Mouse (Mus musculus) adrenal gland, postnatal 10 days (tissue): ENCODE results near the gene Crybg3. TPM values are rescaled to one million over a fixed set of nuclear protein-coding genes. Genes with fewer than 3 reads are reported as not detected.
A peak's percentile ranks its signal among the peaks of the same experiment; 100 is the strongest.
"Not testable (repeated sequence)": the region's sequence is repeated elsewhere in the genome, so short reads cannot be mapped to it uniquely, and the experiment has no call there.

Experiments
- DNase-seq: peaks from one replicate; pipeline ENCODE4 v3.0.0; 2021; ENCODE audit warnings: mixed read lengths
- total RNA-seq, 2 experiments: library from RNA; stranded (reverse); gene quantifications; 2 replicates each; pipeline ENCODE4 v1.2.3; 2021

Gene Crybg3
- total RNA-seq, 2 experiments from 2014 or later = 16.3 to 19.3 TPM

GRCm38 (mm10) chr16:59531243-59531642, 69.5 kb downstream of the Crybg3 start:
- no peak for DNase-seq

GRCm38 (mm10) chr16:59529570-59529969, 71.2 kb downstream of the Crybg3 start:
- no peak for DNase-seq

- no peak for DNase-seq
These were observed 73.8 kb downstream of the Crybg3 start for GRCm38 (mm10) chr16:59526939-59527338.

GRCm38 (mm10) chr16:59521752-59522423, 78.9 kb downstream of the Crybg3 start:
- DNase-seq = no peak

GRCm38 (mm10) chr16:59517447-59518219, 83.1 kb downstream of the Crybg3 start:
- DNase-seq = no peak

- no peak for DNase-seq
These were observed 83.8 kb downstream of the Crybg3 start for GRCm38 (mm10) chr16:59516965-59517364.

- peak; percentile 15 for DNase-seq
These were observed 85.6 kb downstream of the Crybg3 start for GRCm38 (mm10) chr16:59515169-59515568.

GRCm38 (mm10) chr16:59509830-59510229, 90.9 kb downstream of the Crybg3 start:
- DNase-seq = no peak

- no peak for DNase-seq
These were observed 101.6 kb downstream of the Crybg3 start for GRCm38 (mm10) chr16:59499180-59499579.

GRCm38 (mm10) chr16:59497947-59498346, 102.8 kb downstream of the Crybg3 start:
- no peak for DNase-seq

- DNase-seq = peak; percentile 7
These were observed 107.6 kb downstream of the Crybg3 start for GRCm38 (mm10) chr16:59493199-59493598.

GRCm38 (mm10) chr16:59487975-59488548, 112.7 kb downstream of the Crybg3 start:
- DNase-seq = no peak

GRCm38 (mm10) chr16:59487239-59487638, 113.5 kb downstream of the Crybg3 start:
- DNase-seq = no peak

- no peak for DNase-seq
These were observed 122.8 kb downstream of the Crybg3 start for GRCm38 (mm10) chr16:59477955-59478354.

- DNase-seq = peak; percentile 82
These were observed 126.0 kb downstream of the Crybg3 start for GRCm38 (mm10) chr16:59474788-59475187.

GRCm38 (mm10) chr16:59472546-59472945, 128.2 kb downstream of the Crybg3 start:
- DNase-seq = no peak

- peak; percentile 90 for DNase-seq
These were observed 129.0 kb downstream of the Crybg3 start, which contains the start of gene Riox2 for GRCm38 (mm10) chr16:59471637-59472278. Riox2 (plus strand) TSS chr16:59471775.

- no peak for DNase-seq
These were observed 130.9 kb downstream of the Crybg3 start for GRCm38 (mm10) chr16:59469846-59470245.

- DNase-seq = no peak
These were observed 136.8 kb downstream of the Crybg3 start for GRCm38 (mm10) chr16:59463973-59464372.

- no peak for DNase-seq
These were observed 137.2 kb downstream of the Crybg3 start for GRCm38 (mm10) chr16:59463567-59463966.

GRCm38 (mm10) chr16:59459259-59459861, 141.4 kb downstream of the Crybg3 start:
- not testable (repeated sequence) for DNase-seq

- no peak for DNase-seq
These were observed 149.0 kb downstream of the Crybg3 start for GRCm38 (mm10) chr16:59451813-59452212.
